Mouse (Mus musculus): ENCODE measurements around the gene Tubgcp2.

DNA sequence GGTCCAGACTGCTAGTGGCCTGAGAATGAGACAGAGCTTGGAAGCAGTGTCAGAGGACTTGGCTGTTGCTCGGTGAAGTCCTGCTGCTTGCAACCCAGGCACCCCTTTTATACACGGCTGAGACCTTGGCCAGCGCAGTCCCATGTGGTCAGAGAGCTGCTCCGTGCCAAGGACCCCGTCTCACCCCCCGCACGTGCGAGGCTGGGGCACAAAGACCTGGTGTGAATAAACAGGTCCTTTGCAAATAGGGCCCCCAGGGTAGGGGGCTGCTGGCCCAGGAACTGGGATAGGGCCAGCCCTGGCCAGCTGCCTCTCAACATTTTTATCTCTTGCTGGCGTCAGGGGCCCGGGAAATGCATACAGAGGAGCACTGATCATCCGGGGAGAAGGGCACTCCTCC is 78.5 kb downstream of the Tubgcp2 start:
- TF ChIP-seq CTCF (IDR thresholded peaks at IDR 0.05; ENCODE audit: borderline replicate concordance, extremely low read depth, insufficient read depth, insufficient read length) (no peak), POLR2A (IDR thresholded peaks at IDR 0.05; ENCODE audit: borderline replicate concordance, extremely low read depth, insufficient read depth, insufficient read length, poor library complexity, severe bottlenecking) (no peak)
